Mouse (Mus musculus): Measurements from ENCODE around the gene Ccdc146.

GRCm38 (mm10) chr5:21261202-21261844, 163.2 kb downstream of the Ccdc146 start:
- no peak for TF ChIP-seq CTCF (IDR thresholded peaks at IDR 0.05; ENCODE audit: control insufficient read depth, insufficient read depth, low read length)
- TF ChIP-seq POLR2A (IDR thresholded peaks at IDR 0.05; ENCODE audit: borderline replicate concordance, control insufficient read depth, low read depth, low read length): no peak

Measured in bone marrow, adult 2 months (tissue).